ENCODE assay signal across 21 mouse cellular contexts in genomic region chr7:46591546-46591945, GRCm38 (mm10). TPM values are rescaled to one million over a fixed set of nuclear protein-coding genes. Genes with fewer than 3 reads are reported as not detected.
DNase-seq lines count a peak whose midpoint lies in the region; TF ChIP-seq lines count a peak whose summit lies in the region.
"Had no signal": no experiment of that assay in that cellular context is flagged by ENCODE, and none has a peak within 500 bp of the region (broad histone marks: within the 10 kb centered on the region; RNA-seq: fewer than 3 reads in every experiment).

No protein-coding gene starts in this region.

- peak; percentile 56 to 59 for DNase-seq in cerebellum, adult 18-20 months
- DNase-seq in cerebellum, adult 9-11 months: no peak
- DNase-seq in cerebellum, postnatal 14 days: peak; percentile 56 to 59
- DNase-seq in cerebellum, adult 11 months: no peak
- DNase-seq in layer of hippocampus, adult 2 months (ENCODE audit: low spot score in 2 of 2): no peak
- DNase-seq in layer of hippocampus, adult 11-12 months (ENCODE audit: low spot score): no peak
- DNase-seq: adrenal gland, adult 8-10 months; adrenal gland, postnatal 25 days; embryo, embryonic 11 days; gastrocnemius, adult 2 months; gastrocnemius, postnatal 14 days; heart, adult 11 months; kidney, adult 11 months; kidney, adult 8-10 months had no signal

- no peak for TF ChIP-seq CTCF in layer of hippocampus, adult 2 months (conservative IDR thresholded peaks at IDR 0.05)

- no peak overlapping the region for H3K4me3 ChIP-seq in layer of hippocampus, adult 2 months
- H3K4me3 ChIP-seq: embryonic facial prominence, embryonic 10.5 days; embryonic facial prominence, embryonic 13.5 days; erythroblast, embryonic 14.5 days; forebrain, embryonic 12.5 days; forebrain, embryonic 15.5 days; gastrocnemius, adult 2 months; hindbrain, embryonic 13.5 days; intestine, embryonic 15.5 days had no signal

- H3K27ac ChIP-seq in layer of hippocampus, adult 2 months: 0 out of 2 replicates have a peak overlapping the region, but pooled peaks have one; percentile 33
- H3K27ac ChIP-seq: embryonic facial prominence, embryonic 10.5 days; embryonic facial prominence, embryonic 13.5 days; forebrain, embryonic 12.5 days; forebrain, embryonic 15.5 days; gastrocnemius, adult 2 months; hindbrain, embryonic 13.5 days; intestine, embryonic 15.5 days had no signal

RNA-seq across cellular contexts. Expression of gene Sergef, which starts 48.1 kb away (rescaled TPM):
- total RNA-seq in layer of hippocampus, adult 2 months (2021): 10 to 100 TPM; 47.3 to 54.1 TPM

Comparison
In these comparisons a context has a peak if more than half of its experiments do, and no peak if none do; other contexts are left out.
1. DNase-seq: peak in cerebellum, adult 18-20 months (2 of 2) and cerebellum, postnatal 14 days (2 of 2); none in cerebellum, adult 9-11 months (single experiment), cerebellum, adult 11 months (single experiment), layer of hippocampus, adult 2 months (0 of 2) and layer of hippocampus, adult 11-12 months (single experiment).